Mouse (Mus musculus): ENCODE results near the gene 1700113H08Rik.

Gene 1700113H08Rik

DNA sequence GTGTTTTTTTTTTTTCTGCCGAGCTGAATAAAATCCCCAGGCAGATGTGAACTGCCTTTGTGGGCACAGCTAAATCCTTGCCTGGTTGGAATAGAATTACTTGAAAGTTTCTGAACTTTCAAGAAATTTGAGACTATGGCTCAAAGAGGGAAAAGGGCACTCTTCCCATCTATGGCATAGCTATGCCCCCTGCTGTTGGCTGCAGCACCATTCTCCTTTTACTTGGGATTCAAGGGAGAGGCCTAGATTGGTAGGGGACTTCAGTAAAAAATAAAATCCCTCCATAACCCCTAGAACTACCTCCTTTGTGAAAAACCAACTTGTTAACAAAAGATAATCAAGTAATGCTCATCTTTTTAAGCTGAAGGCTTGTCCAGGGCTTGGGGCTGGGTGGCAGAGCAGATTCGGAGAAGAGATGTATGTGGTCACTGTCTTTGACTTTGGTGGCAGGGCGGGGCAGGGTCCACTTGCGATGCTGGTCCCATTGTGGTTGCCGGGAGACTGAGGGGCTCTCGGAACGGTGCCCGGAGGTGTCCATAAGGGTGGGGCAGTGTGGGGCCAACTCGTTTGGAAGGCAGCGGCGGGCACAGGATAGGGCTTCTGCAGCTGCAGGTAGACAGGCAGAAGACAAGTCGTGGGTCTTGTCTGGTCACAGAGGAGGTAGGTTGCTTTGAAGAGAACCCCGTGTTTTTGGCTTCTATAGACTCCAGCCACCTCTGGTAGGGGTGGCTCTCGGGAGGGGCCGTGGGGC lies at the start of gene 1700113H08Rik:
1700113H08Rik (plus strand) TSS at position 546 of the 751 bp plus-strand sequence.
- CTCF ChIA-PET: no interaction called here

DNA sequence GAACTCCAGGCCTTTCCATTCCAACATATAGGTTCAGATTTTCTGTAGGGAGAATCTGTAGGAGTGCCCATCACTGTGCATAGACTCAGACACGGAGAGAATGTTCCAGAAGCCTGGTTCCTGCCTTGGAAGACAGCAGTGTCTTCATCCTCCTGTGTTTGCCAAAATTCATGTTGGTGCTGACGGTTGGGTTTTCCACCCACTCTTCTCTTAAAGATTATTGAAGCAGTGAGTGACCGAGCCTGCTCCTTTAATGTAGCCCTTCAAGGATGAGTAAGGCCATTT lies 49.7 kb upstream of the 1700113H08Rik start:
- CTCF ChIA-PET: no interaction called here

DNA sequence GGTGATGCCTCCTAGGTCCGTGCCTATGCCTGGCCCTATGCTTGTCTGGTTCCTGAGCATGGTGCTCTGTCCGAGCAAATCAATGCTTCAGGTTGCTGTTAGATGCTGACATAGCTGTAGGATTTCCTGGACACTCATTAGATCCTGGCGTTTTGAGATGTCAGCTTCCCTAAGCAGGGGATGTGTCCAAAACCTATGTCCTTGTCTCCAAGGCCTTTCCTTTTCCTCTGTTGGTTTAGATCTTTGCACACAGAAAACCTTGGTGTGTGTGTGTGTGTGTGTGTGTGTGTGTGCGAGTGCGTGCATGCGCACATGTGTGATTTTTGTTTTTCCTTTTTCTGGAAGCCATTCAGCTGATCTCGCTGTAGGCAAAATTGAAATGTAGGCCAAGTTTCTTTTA lies 45.8 kb upstream of the 1700113H08Rik start:
- CTCF ChIA-PET: no interaction called here

DNA sequence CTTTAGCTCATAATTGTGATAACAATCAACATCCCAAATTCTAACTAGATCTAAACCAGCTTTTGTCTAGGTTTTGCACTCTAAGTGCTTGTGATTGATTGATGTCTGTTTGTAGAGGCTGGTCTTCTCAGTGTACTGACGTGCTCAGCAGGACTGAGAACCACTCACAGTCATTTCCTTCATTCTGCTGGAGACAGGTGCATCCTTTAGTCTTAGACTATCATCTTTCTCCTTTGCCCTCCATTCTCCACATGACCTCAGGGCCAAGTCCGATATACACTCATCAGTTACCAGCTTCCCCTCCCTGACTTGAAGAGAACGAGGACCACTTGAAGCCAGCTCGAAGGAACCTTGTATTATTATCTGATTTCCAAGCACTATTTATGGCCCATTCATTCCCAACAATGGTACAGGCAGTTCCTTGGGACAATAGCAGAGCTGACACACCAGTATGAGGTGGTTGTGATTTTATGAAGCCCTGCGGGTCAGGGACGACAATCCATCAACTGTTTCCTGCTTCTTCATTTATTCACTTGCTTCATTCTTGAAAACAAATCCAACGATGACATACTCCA lies 43.4 kb upstream of the 1700113H08Rik start:
- CTCF ChIA-PET: no interaction called here

DNA sequence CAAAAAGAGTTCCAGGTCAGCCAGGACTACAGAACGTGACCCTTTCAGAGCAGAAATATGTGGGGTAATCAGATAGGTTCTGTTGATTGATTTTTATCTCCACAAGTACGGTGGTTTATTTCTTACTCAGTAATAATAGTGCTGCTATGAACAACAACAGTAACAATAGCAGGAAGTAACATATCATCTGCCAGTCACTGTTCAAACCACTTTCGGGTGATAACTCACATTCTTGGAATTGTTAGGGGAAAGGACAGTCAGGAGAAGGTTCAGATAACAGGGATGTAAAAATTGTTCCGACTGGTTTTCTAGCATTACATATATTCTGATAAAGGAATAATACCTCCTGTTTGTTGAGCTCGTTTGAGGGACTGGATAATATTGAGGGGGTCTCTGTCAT lies 42.4 kb upstream of the 1700113H08Rik start:
- CTCF ChIA-PET: no interaction called here

DNA sequence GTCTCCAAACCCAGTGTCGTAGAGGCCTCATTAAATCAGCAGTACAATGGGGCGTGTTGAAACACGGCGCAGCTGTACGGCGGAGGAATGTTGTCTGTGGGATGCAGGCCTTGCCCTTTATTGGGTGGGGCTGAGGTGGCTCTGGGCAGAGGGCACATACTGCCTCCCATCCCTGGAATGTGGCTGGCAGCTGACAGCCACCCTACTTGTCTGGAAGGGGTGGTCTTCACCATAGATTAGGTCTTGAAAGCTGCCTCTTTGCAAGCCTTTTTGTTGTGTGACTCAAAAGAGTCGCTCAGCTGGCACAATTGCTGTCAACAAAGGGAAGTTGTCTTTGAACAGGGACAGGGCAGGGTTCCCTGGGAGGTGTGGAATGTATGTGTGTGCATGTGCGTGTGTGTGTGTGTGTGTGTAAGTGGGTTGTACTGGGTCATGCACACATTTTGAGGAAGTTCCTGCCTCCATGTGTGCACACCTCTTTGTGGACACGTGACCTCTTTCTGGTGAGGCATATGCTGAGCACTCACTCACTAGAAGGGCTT lies 41.6 kb upstream of the 1700113H08Rik start:
- CTCF ChIA-PET: interaction anchor here (0.6 kb wide), 1 partner anchor 69 kb away, joined by 3 read pairs; no protein-coding TSS in a partner anchor

DNA sequence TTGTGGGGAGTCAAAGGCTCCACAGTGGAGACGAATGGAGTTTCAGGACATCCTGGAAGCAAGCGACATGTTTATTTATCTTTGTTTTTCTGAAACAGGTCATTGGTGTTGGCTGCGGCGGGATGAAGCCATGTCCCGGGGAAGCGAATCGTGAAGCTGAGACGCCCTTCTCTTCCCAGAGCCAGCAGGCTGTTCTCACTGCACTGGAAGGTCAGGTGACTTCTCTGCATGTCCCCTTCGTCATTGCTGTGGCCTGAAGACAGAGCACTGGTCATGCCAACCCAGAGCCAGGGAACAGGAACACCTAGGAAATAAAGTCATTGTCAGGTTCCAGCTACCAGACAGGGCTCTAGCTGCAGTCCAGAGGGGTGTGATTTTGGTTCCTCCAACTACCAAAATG lies 39.0 kb upstream of the 1700113H08Rik start:
- CTCF ChIA-PET: no interaction called here

DNA sequence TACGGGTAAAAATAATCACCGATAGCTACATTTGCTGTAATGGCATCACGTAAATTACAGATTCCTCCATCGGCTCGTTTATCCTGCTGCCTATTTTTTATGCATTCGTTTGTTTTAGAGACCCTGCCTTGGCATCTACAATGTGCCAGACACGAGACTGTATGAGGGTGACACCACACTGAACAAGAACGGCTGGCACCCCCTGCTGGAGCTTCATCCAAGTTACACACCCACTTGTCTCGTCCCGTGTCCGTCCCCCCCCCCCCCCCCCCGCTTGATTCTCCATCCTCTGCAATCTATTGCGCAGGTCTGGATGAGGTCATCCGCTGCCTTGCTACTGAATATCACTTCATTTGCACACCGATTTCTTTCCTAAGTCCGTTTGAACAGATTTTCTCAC lies 37.1 kb upstream of the 1700113H08Rik start:
- CTCF ChIA-PET: no interaction called here

DNA sequence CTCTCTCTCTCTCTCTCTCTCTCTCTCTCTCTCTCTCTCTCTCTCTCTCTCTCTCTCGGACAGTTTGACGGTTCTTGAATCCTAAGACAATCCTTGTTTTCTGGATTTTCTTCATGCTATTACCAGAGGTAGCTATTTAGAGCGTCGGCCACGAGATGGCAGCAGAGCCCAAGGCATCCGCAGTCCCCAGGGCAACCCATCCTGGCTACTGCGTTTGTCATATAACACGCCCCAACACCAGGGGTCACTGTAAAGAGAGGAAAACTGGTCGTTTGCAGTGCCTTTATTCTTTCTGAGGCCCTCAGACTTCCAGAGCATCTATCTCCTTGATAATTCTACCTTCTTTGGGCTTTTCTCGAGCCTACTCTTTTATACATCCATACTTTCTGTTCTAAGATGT lies 33.0 kb upstream of the 1700113H08Rik start:
- CTCF ChIA-PET: no interaction called here

DNA sequence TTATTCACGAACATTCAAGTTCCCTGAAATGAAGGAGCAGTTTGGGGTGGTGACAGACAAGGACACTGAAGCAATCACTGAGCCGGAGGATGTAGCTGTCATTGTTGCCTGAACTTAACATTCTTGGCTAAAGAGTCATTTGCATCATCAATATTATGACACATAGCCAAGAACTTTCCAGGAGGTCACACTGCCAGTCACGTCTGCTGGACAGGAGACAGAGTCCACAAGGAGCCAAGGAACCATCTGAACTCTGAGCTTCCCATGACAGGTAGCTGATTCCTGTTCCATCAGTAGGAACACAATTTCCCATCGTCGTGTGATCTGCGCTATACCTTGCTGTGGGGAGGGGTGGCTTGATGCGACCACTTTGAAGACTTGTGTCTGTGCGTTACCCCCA lies 25.1 kb upstream of the 1700113H08Rik start:
- CTCF ChIA-PET: no interaction called here

DNA sequence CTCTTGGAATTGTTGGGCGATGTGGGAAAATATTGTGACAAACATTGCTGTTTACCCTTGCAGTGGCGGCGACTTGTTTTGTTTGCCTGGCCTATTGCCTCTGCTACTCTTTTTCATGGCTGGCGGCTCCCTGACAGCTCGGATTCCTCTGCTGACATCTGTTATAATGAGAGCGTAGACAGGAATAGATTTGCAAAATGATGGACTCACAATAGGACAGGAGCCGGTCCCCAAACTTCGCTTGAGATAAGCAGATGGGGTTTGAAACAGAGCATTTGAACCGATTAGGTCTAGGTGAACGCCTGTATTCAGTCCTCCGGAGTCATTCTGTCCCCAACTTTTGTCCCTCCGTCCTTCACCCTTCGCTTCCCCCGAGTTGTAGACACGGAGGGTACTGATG lies 22.0 kb upstream of the 1700113H08Rik start:
- CTCF ChIA-PET: no interaction called here

DNA sequence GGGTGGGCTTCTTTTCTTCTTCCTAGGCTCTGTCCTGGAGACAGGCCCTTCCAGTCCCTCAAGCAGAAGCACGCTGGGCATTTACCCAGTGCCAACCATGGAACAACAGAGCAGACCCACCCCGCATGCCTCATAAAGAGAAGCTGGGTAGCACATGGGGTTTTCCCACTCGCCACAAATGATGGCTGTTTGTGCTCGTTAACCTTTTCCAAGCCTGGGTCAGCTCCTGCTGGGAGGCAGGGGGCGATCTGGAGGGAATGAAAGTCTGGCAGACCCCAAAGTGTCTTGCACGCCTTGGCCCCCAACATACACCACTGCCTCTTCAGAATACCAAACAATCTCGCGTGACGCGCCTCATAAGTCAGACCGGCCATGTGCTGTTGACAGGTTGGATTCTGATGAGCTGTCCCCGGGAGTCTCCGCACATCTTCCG lies 21.6 kb upstream of the 1700113H08Rik start:
- CTCF ChIA-PET: no interaction called here

DNA sequence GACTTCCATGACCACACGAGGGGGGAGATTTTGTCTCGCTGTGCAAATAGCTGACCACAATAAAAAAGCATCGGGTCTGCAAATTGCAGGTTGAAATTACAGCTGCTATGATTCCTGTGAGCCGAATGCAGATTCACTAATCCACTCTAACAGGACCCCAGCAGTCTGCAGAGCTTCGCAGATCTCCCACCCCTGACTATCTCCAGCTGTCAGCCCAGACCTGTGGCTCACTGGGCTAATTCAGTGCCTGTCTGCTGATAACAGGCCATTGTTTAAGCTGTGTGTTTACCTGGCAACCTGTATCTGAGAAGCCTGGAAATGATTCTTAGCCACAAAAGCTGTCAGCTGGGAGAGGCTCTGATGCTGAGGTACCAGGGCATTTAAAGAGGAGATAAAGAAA lies 20.8 kb upstream of the 1700113H08Rik start:
- CTCF ChIA-PET: no interaction called here

DNA sequence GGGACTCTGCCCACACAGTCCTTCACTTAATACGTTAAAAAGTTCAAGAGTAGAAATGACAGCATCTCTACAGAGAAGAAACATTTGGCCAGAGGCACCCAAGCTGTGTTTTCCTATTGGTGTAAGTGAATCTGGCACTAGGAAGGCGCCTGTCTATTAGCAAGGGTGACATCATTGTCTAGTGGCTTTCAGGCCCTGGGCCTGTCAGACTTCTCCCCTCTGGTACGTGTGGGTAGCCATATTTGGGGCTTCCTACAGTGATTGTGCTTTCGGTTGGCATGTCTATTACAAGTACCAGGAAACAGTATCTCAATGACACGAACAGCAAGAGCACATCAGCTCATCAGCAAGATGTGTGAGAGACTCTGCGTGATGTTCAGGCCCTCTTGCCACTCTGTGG lies 18.5 kb upstream of the 1700113H08Rik start:
- CTCF ChIA-PET: no interaction called here

DNA sequence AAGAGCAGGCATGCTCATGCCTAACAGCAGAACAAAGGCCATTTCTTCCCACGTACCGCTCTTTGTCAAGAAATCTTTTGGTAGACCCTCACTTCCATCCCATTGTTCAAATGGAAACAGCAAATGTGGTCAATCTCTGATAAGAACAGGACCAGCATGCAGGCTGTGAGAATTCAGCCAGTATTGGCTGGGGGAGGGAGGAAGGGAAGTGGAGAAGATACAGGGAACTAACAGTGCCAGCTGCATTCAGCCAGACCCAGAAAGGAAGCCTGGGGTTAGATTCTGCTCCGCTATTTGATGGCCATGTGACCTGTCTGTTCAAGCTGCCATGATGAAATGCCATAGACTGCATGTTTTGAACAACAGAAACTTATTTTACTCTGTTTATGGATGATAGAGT lies 18.0 kb upstream of the 1700113H08Rik start:
- CTCF ChIA-PET: no interaction called here

DNA sequence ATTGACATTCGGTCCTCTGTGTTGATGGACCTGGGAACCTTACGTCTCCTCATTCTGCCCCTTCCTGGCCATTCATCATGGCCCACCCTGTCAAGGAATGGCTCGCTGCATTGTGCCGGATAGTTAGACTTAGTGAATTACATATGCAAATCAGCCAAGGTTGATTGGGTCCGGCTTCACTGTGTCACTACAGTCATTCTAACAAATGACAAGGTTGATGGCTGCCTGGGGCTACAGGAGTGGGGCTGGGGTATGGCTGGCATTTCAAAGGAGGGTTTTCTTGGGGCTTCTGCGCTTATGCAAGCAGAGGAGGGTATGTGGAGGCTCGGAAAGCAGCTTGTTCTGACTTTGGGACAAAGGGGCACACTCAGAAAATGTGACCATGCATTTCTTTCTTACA lies 16.6 kb upstream of the 1700113H08Rik start:
- CTCF ChIA-PET: no interaction called here

DNA sequence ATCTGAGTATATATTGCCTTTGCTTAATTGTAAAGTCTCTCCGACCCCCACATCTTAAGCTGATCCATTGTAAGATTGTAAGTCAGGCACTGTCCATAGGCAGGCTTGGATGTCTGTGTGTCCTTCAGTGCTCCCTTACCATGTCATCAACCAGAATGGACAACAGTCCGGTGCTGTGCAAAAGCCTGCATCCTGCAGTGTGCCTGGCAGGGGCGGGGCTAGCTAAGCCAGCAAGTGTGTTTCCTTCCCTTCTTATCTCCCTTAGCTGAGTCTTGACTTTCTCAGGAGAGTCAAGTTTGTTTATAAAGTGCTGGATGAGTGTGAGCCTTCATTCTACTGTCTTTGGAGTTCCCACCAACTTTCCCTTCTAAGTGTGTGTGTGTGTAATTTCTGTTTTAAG lies 12.6 kb upstream of the 1700113H08Rik start:
- CTCF ChIA-PET: no interaction called here

DNA sequence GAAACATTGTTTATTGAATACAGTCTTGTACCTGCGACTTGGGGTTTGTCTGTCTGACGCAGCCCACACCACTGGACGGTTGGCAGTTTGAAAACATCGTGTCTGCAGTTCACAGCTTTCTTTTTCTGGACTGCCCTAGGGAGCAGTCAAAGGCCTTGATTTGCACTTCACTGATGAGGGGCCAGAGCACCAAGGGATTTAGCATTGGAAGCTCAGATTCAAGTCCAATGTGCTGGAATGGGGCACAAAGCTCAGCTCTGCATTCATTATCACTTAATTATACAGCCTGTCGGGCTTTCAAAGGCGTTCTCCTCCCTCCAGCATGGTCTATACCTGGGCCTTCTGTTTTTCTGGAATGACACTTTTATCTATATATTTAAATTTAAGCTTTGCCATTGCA lies 11.4 kb upstream of the 1700113H08Rik start:
- CTCF ChIA-PET: interaction anchor here (0.5 kb wide), 1 partner anchor 1840 kb away, joined by 7 read pairs; no protein-coding TSS in a partner anchor

DNA sequence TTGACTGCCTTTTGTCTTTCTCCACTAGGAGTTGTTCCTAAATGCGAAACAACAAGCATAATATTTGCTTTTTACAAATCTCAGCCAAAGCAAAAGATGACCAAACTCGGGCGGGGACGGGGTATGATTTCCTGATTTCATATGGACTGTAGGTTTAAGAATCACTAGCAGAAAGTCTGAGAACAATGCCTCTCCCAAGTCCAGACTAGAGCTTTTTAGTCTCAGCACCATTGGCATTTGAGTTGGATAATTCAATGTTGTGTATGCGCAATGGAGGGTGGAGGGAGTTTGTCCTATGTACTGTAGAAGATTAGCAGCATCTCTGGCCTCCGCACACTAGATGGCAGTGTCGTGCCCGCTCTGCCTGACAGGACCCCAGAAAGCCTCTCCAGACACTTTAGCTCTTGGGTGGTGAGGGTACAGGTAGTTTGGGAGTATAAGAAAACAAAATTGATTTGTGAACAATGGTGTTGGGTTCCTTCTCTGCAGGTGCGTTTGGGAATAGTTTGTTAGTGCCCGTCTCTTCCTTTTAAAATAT lies 10.8 kb upstream of the 1700113H08Rik start:
- CTCF ChIA-PET: interaction anchor here (0.5 kb wide), 1 partner anchor 1840 kb away, joined by 7 read pairs; no protein-coding TSS in a partner anchor

DNA sequence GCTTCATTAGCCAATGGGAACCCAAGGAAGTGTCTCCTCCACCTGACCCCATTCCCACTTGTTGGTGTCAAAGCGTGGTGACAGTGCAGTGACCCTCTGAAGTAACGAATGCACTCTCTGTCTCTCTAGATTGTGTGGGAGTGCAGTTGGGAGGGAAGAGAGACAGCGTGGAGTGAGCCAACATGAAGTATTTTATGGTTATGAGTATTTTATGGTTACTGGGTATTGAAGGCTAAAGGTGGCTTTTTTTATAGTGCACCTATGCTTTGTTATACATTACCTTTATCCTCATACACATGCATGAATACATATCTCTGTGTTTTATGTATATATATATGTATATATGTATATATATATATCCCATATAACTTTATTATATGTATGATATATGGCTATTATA lies 8.7 kb upstream of the 1700113H08Rik start:
- CTCF ChIA-PET: no interaction called here

DNA sequence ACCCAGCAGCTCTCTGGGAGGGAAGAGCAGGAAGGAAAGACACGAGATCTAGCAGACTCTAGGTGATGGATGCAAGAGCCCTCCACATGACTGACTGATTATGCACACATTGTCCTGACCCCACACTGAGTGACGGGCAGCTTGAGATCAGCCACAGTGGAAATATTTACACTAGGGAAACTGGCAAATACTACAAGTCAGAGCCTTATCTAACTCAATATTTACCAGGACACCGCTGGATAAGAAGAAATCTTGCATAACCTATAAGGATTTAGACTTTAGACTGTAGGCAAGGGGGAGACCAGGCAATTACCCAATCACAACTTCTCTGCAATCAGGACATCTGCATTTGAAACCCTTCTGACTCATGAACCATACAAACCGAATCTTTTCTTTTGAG lies 6.1 kb upstream of the 1700113H08Rik start:
- CTCF ChIA-PET: no interaction called here

DNA sequence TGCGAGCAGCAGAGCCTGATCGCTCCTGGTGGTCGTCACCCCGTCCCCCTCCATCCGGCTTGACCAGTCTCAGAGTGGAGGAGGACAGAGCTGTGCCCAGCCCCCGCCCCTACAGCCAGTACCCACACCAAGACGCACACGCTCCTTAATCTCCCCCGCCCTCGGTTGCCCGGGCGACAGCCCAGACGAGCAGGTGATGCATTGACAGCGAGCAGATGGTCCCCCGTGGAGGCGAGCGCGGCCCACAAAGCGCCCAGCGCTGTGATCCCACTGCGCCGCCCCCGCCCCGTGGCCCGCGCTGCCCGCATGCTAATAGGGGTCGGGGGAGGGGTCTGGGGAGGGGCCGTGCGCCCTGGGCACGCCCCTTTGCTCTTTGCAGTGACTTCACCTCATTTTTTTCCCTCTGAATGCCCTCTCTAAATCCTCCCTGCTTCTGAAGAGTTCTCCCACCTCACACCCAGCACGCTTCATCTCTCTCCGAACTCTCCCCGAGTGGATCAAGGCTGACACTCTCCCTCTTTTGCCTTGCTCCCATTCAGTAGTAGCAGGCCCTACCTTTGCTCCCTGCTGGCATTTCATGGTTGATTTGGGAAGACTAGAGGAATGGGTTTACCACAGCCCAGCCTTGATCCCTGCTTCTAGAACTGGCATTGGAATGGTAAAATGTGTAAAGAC lies 543 bp downstream of the 1700113H08Rik start:
- CTCF ChIA-PET: interaction anchor here (0.7 kb wide), 1 partner anchor 25 kb away, joined by 3 read pairs; no protein-coding TSS in a partner anchor

DNA sequence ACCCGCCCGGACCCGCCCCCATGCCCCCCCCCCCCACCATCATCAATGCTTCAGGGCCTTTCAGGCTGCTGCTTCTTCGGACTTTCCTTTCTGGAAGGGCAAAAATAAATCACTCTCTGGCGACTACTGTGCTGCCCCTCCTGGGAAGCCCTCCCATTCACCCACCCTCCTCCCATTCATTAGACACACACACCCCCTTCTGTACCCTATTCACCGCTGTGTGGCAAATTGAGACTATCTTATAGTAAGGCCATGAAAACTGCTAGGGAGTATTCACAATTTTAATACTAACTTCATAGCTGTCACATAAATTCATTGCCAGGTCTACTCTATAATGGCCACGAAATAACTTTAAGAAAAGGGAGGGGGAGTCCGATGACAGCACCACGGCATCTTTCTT lies 1.1 kb downstream of the 1700113H08Rik start:
- CTCF ChIA-PET: interaction anchor here (0.7 kb wide), 1 partner anchor 24 kb away, joined by 3 read pairs; no protein-coding TSS in a partner anchor

All from spleen, embryonic (tissue).